Mouse (Mus musculus) thymus, adult 2 months (tissue): Measurements from ENCODE around the gene Reg3b. TPM values are rescaled to one million over a fixed set of nuclear protein-coding genes. Genes with fewer than 3 reads are reported as not detected.

Experiments
- DNase-seq: peaks from one replicate; pipeline ENCODE4 v3.0.0; 2021
- H3K27ac ChIP-seq: fragments of 200-500 bp; 2 replicates; pipeline ENCODE4 v1.5.1; 2012; ENCODE audit warnings: low read length, control low read depth; ENCODE audit not compliant: control insufficient read depth, insufficient read depth
- H3K27me3 ChIP-seq: fragments of 200-500 bp; 2 replicates; pipeline ENCODE4 v1.6.1; 2012; ENCODE audit warnings: mild to moderate bottlenecking, low read length, moderate library complexity, mixed read lengths; ENCODE audit not compliant: control insufficient read depth, insufficient read depth
- H3K36me3 ChIP-seq: fragments of 200-500 bp; 2 replicates; pipeline ENCODE4 v1.6.1; 2012; ENCODE audit warnings: mild to moderate bottlenecking, low read length, moderate library complexity; ENCODE audit not compliant: control insufficient read depth, insufficient read depth
- H3K4me1 ChIP-seq: fragments of 200-500 bp; replicated peaks from 2 replicates; pipeline ENCODE4 v1.6.1; 2012; ENCODE audit warnings: low read length; ENCODE audit not compliant: control insufficient read depth, insufficient read depth
- H3K4me3 ChIP-seq: fragments of 200-500 bp; 2 replicates; pipeline ENCODE4 v1.5.1; 2012; ENCODE audit warnings: mild to moderate bottlenecking, low read length, control low read depth, moderate library complexity; ENCODE audit not compliant: control insufficient read depth, insufficient read depth
- CTCF ChIP-seq: fragments of 200-500 bp; IDR thresholded peaks from 2 replicates; pipeline ENCODE4 v1.5.1; 2012; ENCODE audit warnings: mild to moderate bottlenecking, control low read depth, low read length, moderate library complexity, borderline replicate concordance; ENCODE audit not compliant: control insufficient read depth, poor library complexity, insufficient read depth; ENCODE audit errors: extremely low read depth
- POLR2A ChIP-seq: fragments of 200-500 bp; IDR thresholded peaks from 2 replicates; pipeline ENCODE4 v1.6.1; 2012; ENCODE audit warnings: mild to moderate bottlenecking, low read length, control low read depth, moderate library complexity; ENCODE audit not compliant: control insufficient read depth, poor library complexity, insufficient read depth; ENCODE audit errors: extremely low read depth
- WGBS: fragments of 180-500 bp; shearing (Covaris S2); methylation state at CpG from one replicate; pipeline ENCODE4 v1.1.7; 2018; 5-methylcytosine and 5-hydroxymethylcytosine counted together
- polyA plus RNA-seq: library from polyadenylated mRNA; depleted of rRNA; stranded (reverse); fragments of >200 nt; gene quantifications from 2 replicates; pipeline ENCODE4 v1.2.3, GENCODE M21; 2012; rRNA removed

Reg3b gene
- 5.9 and 9.4 TPM in 2 replicates for polyA plus RNA-seq

DNA sequence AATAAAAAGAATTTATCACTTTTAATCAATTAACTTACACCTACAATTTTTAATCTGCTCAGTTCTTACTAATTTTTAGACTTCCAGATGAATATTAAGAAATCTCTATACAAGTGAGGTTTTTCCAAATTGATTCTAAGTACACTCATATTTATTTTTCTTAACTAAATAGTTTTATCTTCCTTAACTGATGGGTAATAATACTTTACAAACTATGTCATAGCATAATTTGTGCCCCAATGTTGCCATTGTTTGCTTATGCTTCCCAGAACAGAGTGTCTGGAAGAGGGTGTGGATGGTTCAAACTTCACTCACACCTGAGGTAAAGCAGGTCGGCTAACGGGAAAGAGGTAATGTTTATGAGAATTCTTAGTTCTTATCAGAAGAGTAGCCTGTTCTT, at the start of gene Reg3b:
Gene Reg3b (plus strand): TSS at position 301 of the 400 bp plus-strand sequence.
- Histone ChIP-seq H3K36me3 (no peaks in the 10 kb centered on the region), H3K4me3 (no peak within 1 kb of the TSS), H3K27me3 (no peaks in the 10 kb centered on the region), H3K27ac (no peak within 1 kb of the TSS), H3K4me1 (no peaks in the 10 kb centered on the region)
- TF ChIP-seq CTCF (no peak), POLR2A (no peak)
- 95% methylated on average over 2 of the region's 2 CpGs for WGBS
- DNase-seq = no peak

DNA sequence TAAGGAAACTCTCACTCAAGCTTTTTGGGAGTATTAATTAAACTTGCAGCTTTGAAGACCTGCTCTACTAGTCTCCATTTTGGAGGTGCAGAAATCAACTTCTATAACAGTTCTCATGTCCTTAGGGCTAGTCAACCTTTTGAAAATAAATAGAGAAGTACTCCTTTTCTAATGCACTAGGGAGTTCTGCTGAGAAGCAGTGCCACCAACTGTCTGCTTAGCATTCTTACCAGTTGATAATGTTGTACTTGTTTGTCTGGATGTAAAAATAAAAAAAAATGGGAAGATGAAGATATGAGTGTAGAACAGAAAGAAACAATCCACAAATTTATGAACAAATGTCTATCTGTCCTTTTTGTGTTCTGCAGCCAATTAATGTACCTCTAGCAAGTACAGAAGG, 42.7 kb upstream of the Reg3b start:
- Histone ChIP-seq H3K4me1 (no peaks in the 10 kb centered on the region), H3K27ac (no peak overlapping the region), H3K27me3 (no peaks in the 10 kb centered on the region), H3K36me3 (no peaks in the 10 kb centered on the region), H3K4me3 (no peak overlapping the region)
- no peak for TF ChIP-seq POLR2A
- no peak for TF ChIP-seq CTCF
- DNase-seq = no peak

DNA sequence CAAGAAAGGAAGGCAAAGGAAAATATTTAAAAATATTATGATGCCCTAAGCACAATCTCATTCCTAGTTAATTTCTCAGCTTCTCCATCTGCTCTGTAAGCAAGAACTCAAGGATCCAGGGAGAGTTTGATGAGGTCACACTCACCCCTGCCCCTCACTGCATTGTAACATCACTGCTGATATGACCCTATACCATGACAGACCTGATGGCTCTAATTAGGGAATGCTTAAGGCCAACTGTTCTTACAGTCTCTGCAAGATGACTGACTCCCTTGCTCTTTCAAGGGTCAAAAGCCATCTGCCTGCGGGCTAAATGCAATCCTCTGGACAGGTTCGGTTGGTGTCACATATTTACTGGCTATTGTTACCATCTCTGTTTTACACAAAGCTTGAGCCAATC, 41.3 kb upstream of the Reg3b start:
- H3K4me3 ChIP-seq = no peak overlapping the region
- 83% methylated on average over 2 of the region's 2 CpGs for WGBS
- TF ChIP-seq CTCF (no peak), POLR2A (no peak)

DNA sequence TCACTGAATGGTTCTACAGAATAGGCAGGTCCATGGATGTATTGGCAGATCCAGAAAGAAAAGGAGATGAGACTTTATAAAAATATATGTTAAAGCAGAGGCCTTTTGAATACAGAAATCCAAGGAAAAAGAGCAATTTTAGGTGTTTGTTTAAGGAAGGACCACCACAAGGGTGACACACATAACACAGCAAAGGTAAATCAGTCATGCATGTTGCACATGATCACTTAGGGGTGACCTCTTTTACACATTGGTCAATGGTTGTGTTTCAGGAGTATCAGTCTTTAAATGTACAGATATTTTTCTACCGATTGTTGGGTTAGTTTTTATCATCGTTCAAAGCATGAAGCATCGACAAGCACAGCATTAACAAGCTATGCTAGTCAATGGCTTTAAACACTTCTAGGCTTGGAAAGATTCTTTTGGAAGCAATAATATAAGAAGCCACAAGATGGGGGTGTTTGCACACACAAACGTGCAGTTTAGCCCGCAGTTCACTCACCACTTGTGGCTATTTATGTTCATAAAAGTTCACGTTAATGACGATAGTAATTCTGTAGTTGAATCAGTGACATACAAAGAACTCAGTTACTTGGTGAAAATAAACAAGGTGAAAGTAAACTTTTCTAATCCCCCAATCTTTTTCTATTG, 38.4 kb upstream of the Reg3b start:
- Histone ChIP-seq H3K36me3 (no peaks in the 10 kb centered on the region), H3K27me3 (no peaks in the 10 kb centered on the region), H3K4me3 (no peak overlapping the region), H3K4me1 (no peaks in the 10 kb centered on the region), H3K27ac (no peak overlapping the region)
- DNase-seq = no peak
- TF ChIP-seq CTCF (no peak), POLR2A (no peak)
- WGBS = 40% methylated on average over 7 of the region's 7 CpGs

More for the DNA sequence above, 41.3 kb upstream of the Reg3b start:
- DNase-seq = no peak
- Histone ChIP-seq H3K4me1 (no peaks in the 10 kb centered on the region), H3K27ac (no peak overlapping the region), H3K27me3 (no peaks in the 10 kb centered on the region), H3K36me3 (no peaks in the 10 kb centered on the region)

DNA sequence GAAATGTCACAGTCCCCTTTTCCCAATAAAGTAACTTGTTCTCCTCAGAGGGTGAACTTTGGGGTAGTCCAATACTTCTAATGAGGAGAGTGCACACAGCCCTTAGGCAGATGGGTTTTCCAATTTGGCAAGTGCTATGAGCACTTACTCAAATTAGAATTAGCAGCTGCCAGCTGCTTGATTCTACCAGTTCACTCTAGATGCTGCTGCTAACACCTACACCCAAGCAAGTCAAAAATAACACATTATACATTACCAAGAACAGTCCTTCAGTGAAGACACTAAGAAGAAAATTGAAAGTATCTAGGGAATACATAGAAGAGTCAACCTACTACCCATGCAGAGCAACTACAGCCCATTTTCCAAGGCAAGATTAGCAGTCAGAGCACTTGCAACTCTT, 30.2 kb upstream of the Reg3b start:
- Histone ChIP-seq H3K4me3 (no peak overlapping the region), H3K27ac (no peak overlapping the region), H3K36me3 (no peaks in the 10 kb centered on the region), H3K4me1 (no peaks in the 10 kb centered on the region), H3K27me3 (no peaks in the 10 kb centered on the region)
- DNase-seq = no peak
- TF ChIP-seq CTCF = no peak
- TF ChIP-seq POLR2A = no peak

DNA sequence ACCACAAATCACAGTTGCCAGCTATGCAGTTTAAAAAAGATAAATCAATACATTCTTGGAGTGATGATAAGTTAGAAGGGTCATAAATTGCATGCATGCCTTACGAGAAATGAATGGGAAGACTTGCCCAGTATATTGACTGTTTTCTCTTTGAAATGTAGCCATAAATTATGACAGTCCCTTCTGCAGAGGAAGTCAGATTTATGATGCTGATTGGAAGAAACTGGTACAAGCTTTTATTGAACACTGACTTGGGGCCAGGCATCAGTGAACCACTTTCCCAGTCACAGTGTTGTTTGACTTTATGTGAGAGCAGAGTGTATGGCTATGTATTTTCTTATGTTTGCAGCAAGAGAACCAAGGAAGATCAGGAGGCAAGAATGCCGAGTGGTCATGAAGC, 28.8 kb upstream of the Reg3b start:
- no peak for DNase-seq
- Histone ChIP-seq H3K27ac (no peak overlapping the region), H3K4me3 (no peak overlapping the region), H3K27me3 (no peaks in the 10 kb centered on the region), H3K36me3 (no peaks in the 10 kb centered on the region), H3K4me1 (no peaks in the 10 kb centered on the region)
- TF ChIP-seq CTCF (no peak), POLR2A (no peak)
- 68% methylated on average over 2 of the region's 2 CpGs for WGBS
